Mouse (Mus musculus) embryonic fibroblast, embryonic 13.5 days (primary cell): Measurements from ENCODE around the gene Mettl9.

ENCODE experiments used
- CTCF ChIP-seq: IDR thresholded peaks from 2 replicates; pipeline ENCODE4 v1.5.1; 2011; ENCODE audit warnings: mild to moderate bottlenecking, control low read depth, low read length, moderate library complexity, borderline replicate concordance; ENCODE audit not compliant: insufficient read depth
- POLR2A ChIP-seq: IDR thresholded peaks from 2 replicates; pipeline ENCODE4 v1.6.1; 2011; ENCODE audit warnings: low read depth, mild to moderate bottlenecking, control low read depth, low read length, moderate library complexity

DNA sequence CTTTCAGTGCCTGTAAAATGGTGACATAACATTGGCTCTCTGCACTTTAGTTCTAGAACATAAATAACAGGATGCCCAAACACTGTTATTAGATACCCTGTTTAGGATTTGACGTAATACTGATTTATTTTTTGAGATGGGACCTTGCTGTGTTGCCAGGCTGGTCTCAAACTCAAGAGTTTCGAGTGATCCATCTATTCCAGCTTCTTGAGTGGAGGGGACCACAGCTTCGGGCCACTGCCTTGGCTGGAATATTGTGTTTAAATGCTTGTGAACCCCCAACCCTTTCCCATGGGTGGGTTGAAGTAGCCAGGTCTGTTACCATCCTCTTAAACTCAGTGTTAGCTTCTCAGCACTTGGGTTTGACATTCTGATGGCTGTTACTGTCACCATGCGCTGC, 47.1 kb downstream of the Mettl9 start, which contains the start of gene Otoa:
- TF ChIP-seq CTCF (no peak), POLR2A (no peak)
